Comparison of ENCODE assay signal across 26 mouse cellular contexts in the genomic region with DNA sequence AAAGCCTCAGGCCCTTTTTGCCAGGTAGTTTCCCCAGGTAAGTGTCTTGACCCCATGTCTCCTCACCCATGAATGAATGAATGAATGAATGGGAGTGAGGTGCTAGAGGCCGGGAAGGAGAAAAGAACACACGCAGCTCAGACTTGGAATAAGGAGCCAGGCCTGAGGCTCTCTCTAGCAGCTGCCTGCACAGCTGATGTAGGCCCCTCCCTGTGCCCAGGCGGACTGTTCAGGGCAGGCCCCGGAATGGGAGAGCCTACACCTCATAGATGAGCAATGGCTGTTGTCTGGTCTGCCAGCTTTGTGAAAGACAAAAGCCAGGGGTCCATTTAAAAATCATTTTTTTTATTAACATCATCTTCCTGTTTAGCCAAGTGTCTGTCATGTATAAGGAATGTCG.
DNase-seq lines count a peak whose midpoint lies in the region; ATAC-seq and TF ChIP-seq lines count a peak whose summit lies in the region.
"Had no signal": no experiment of that assay in that cellular context is flagged by ENCODE, and none has a peak within 500 bp of the region (broad histone marks: within the 10 kb centered on the region; RNA-seq: fewer than 3 reads in every experiment).

No protein-coding gene starts in this region.

- WGBS in hindbrain, embryonic 13.5 days: 75% methylated on average over 5 of the region's 5 CpGs
- 70% methylated on average over 5 of the region's 5 CpGs for WGBS in hindbrain, postnatal 0 days
- 87% methylated on average over 5 of the region's 5 CpGs for WGBS in neural tube, embryonic 11.5 days
- WGBS in neural tube, embryonic 15.5 days: 72% methylated on average over 5 of the region's 5 CpGs
- whole genome bisulfite sequencing in neural tube, embryonic 13.5 days: 70% methylated on average over 5 of the region's 5 CpGs

- peaks cover 35% of the 10 kb centered on the region for H3K4me1 ChIP-seq in hindbrain, embryonic 13.5 days (replicated peaks)
- peaks cover 5% of the 10 kb centered on the region; the same call in 1 of the 2 replicates for H3K4me1 ChIP-seq in hindbrain, postnatal 0 days (ENCODE audit: insufficient read depth, low read length)
- no peaks in the 10 kb centered on the region for H3K4me1 ChIP-seq in neural tube, embryonic 11.5 days (ENCODE audit: control insufficient read depth, insufficient read depth, low read length)
- peaks cover 4% of the 10 kb centered on the region; the same call in 1 of the 2 replicates for H3K4me1 ChIP-seq in neural tube, embryonic 15.5 days
- H3K4me1 ChIP-seq in neural tube, embryonic 13.5 days (replicated peaks): peaks cover 20% of the 10 kb centered on the region; the same call in 1 of the 2 replicates
- H3K4me1 ChIP-seq: embryonic facial prominence, embryonic 13.5 days had no signal

- H3K4me2 ChIP-seq in hindbrain, embryonic 13.5 days: no peak overlapping the region
- H3K4me2 ChIP-seq in hindbrain, postnatal 0 days (ENCODE audit: low read depth, low read length): no peak overlapping the region
- H3K4me2 ChIP-seq in neural tube, embryonic 11.5 days (ENCODE audit: low read depth): no peak overlapping the region
- H3K4me2 ChIP-seq in neural tube, embryonic 15.5 days: no peak overlapping the region
- H3K4me2 ChIP-seq in neural tube, embryonic 13.5 days: no peak overlapping the region
- H3K4me2 ChIP-seq: embryonic facial prominence, embryonic 13.5 days; forebrain, embryonic 12.5 days; heart, embryonic 13.5 days; hindbrain, embryonic 15.5 days had no signal

- DNase-seq in hindbrain, postnatal 0 days (ENCODE audit: low spot score): no peak
- no peak for DNase-seq in neural tube, embryonic 11.5 days (ENCODE audit: low spot score)
- DNase-seq in urinary bladder, postnatal 14 days (ENCODE audit: low spot score): no peak
- DNase-seq: adrenal gland, adult 2 months; adrenal gland, postnatal 14 days; cerebellum, adult 11 months; cerebellum, adult 2 months; cerebellum, postnatal 10 days; cerebellum, postnatal 36 days; embryo, embryonic 11 days; gastrocnemius, postnatal 10 days; gastrocnemius, postnatal 36 days; heart, adult 2 months; heart, postnatal 14 days; heart, postnatal 4 days had no signal

- no peak for TF ChIP-seq CTCF in hindbrain, postnatal 0 days (IDR thresholded peaks at IDR 0.05; ENCODE audit: low read depth)

- H3K27ac ChIP-seq in hindbrain, embryonic 13.5 days: no peak overlapping the region
- no peak overlapping the region for H3K27ac ChIP-seq in hindbrain, postnatal 0 days
- H3K27ac ChIP-seq in neural tube, embryonic 11.5 days (ENCODE audit: low read depth, low read length): no peak overlapping the region
- H3K27ac ChIP-seq in neural tube, embryonic 15.5 days (replicated peaks): no peak overlapping the region
- H3K27ac ChIP-seq in neural tube, embryonic 13.5 days (replicated peaks): no peak overlapping the region
- H3K27ac ChIP-seq: embryonic facial prominence, embryonic 10.5 days; embryonic facial prominence, embryonic 13.5 days; forebrain, embryonic 12.5 days; heart, embryonic 10.5 days; hindbrain, embryonic 15.5 days had no signal

- no peaks in the 10 kb centered on the region for H3K9me3 ChIP-seq in hindbrain, embryonic 13.5 days
- no peaks in the 10 kb centered on the region for H3K9me3 ChIP-seq in hindbrain, postnatal 0 days (ENCODE audit: low read length)
- no peaks in the 10 kb centered on the region for H3K9me3 ChIP-seq in neural tube, embryonic 11.5 days (ENCODE audit: control insufficient read depth, low read length)
- no peaks in the 10 kb centered on the region for H3K9me3 ChIP-seq in neural tube, embryonic 15.5 days (replicated peaks)
- H3K9me3 ChIP-seq in neural tube, embryonic 13.5 days: no peaks in the 10 kb centered on the region
- H3K9me3 ChIP-seq: embryonic facial prominence, embryonic 10.5 days; embryonic facial prominence, embryonic 13.5 days; forebrain, embryonic 12.5 days; heart, embryonic 10.5 days; heart, embryonic 13.5 days; hindbrain, embryonic 15.5 days had no signal

- H3K36me3 ChIP-seq in hindbrain, embryonic 13.5 days: peaks cover 28% of the 10 kb centered on the region
- 0 out of 2 replicates have a peak, but pooled peaks cover 12% of the 10 kb centered on the region for H3K36me3 ChIP-seq in hindbrain, postnatal 0 days (ENCODE audit: insufficient read depth, low read length)
- H3K36me3 ChIP-seq in neural tube, embryonic 11.5 days (ENCODE audit: control insufficient read depth, insufficient read depth, low read length): no peaks in the 10 kb centered on the region
- peaks cover 15% of the 10 kb centered on the region; the same call in 1 of the 2 replicates for H3K36me3 ChIP-seq in neural tube, embryonic 15.5 days
- peaks cover 22% of the 10 kb centered on the region for H3K36me3 ChIP-seq in neural tube, embryonic 13.5 days
- H3K36me3 ChIP-seq: hindbrain, embryonic 15.5 days had no signal

- H3K9ac ChIP-seq in hindbrain, embryonic 13.5 days: no peak overlapping the region
- H3K9ac ChIP-seq in hindbrain, postnatal 0 days (replicated peaks; ENCODE audit: low read length): no peak overlapping the region
- no peak overlapping the region for H3K9ac ChIP-seq in neural tube, embryonic 11.5 days (ENCODE audit: low read length)
- H3K9ac ChIP-seq in neural tube, embryonic 15.5 days (replicated peaks): no peak overlapping the region
- H3K9ac ChIP-seq in neural tube, embryonic 13.5 days: no peak overlapping the region
- H3K9ac ChIP-seq: embryonic facial prominence, embryonic 13.5 days; forebrain, embryonic 12.5 days; heart, embryonic 13.5 days; hindbrain, embryonic 15.5 days had no signal

- no peaks in the 10 kb centered on the region for H3K27me3 ChIP-seq in hindbrain, embryonic 13.5 days
- no peaks in the 10 kb centered on the region for H3K27me3 ChIP-seq in hindbrain, postnatal 0 days (ENCODE audit: insufficient read depth, low read length)
- no peaks in the 10 kb centered on the region for H3K27me3 ChIP-seq in neural tube, embryonic 11.5 days (ENCODE audit: control insufficient read depth, insufficient read depth, low read length)
- H3K27me3 ChIP-seq in neural tube, embryonic 15.5 days (replicated peaks): no peaks in the 10 kb centered on the region
- no peaks in the 10 kb centered on the region for H3K27me3 ChIP-seq in neural tube, embryonic 13.5 days
- H3K27me3 ChIP-seq: embryonic facial prominence, embryonic 13.5 days; forebrain, embryonic 12.5 days; heart, embryonic 13.5 days; hindbrain, embryonic 15.5 days had no signal

- no peak overlapping the region for H3K4me3 ChIP-seq in hindbrain, embryonic 13.5 days
- no peak overlapping the region for H3K4me3 ChIP-seq in hindbrain, postnatal 0 days (ENCODE audit: low read length)
- no peak overlapping the region for H3K4me3 ChIP-seq in neural tube, embryonic 11.5 days (ENCODE audit: low read depth, low read length)
- no peak overlapping the region for H3K4me3 ChIP-seq in neural tube, embryonic 15.5 days (replicated peaks)
- H3K4me3 ChIP-seq in neural tube, embryonic 13.5 days: no peak overlapping the region
- H3K4me3 ChIP-seq: embryonic facial prominence, embryonic 10.5 days; embryonic facial prominence, embryonic 13.5 days; erythroblast, embryonic 14.5 days; forebrain, embryonic 12.5 days; heart, adult 2 months; heart, embryonic 10.5 days; heart, embryonic 13.5 days; hindbrain, embryonic 15.5 days had no signal

- 0 out of 2 replicates have a peak, but pooled peaks have one; percentile 57 for ATAC-seq in hindbrain, embryonic 13.5 days (ENCODE audit: low FRiP score)
- ATAC-seq in hindbrain, postnatal 0 days: no peak
- 0 out of 2 replicates have a peak, but pooled peaks have one; percentile 42 for ATAC-seq in neural tube, embryonic 11.5 days (ENCODE audit: insufficient read depth, low FRiP score, low TSS enrichment)
- ATAC-seq in neural tube, embryonic 15.5 days (ENCODE audit: low FRiP score): no peak
- 0 out of 2 replicates have a peak, but pooled peaks have one; percentile 32 for ATAC-seq in neural tube, embryonic 13.5 days (ENCODE audit: low read depth)
- ATAC-seq: CD4-positive, CD25-positive, alpha-beta regulatory T cell, adult 4 months had no signal

Comparison
In these comparisons a context has a peak if more than half of its experiments do, and no peak if none do; other contexts are left out.
1. ATAC-seq: peak in hindbrain, embryonic 13.5 days (single experiment), neural tube, embryonic 11.5 days (single experiment) and neural tube, embryonic 13.5 days (single experiment); none in hindbrain, postnatal 0 days (single experiment) and neural tube, embryonic 15.5 days (single experiment).